Mouse (Mus musculus) kidney, adult 11 months (tissue): Measurements from ENCODE around the gene Crybb1.

Source experiments
- DNase-seq: peaks from one replicate; pipeline ENCODE4 v3.0.0; 2022

Gene Crybb1

DNA sequence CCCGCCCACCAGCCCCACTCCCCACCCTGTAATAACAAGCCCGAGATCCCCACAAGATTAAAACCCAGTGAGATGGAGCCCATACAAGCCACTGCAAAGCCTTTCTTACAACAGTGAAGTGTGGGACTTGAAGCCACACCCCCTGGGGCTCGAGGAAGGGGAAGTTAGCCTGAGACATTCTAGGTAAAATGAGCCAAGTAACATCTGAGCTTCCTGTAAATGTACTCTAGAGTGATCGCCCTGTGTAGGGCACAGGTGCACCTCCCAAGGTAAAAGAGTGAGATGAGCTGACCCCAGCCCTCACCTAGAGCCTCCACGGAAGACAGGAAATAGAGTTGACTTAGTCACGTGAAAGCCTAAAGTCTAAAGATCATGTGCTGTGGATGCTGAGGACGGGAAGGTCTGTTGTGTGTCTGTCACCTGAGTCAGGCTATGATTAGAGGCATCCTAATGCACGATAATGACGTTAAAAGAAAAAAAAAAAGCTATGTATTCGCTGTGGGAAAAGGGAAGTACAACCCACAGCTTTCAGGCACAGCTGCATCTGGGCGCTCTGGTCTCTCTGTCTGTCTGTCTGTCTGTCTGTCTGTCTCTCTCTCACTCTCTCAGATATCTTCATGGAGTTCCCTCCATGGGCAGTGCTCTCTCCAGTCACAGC, 31.5 kb downstream of the Crybb1 start:
- no peak for DNase-seq

DNA sequence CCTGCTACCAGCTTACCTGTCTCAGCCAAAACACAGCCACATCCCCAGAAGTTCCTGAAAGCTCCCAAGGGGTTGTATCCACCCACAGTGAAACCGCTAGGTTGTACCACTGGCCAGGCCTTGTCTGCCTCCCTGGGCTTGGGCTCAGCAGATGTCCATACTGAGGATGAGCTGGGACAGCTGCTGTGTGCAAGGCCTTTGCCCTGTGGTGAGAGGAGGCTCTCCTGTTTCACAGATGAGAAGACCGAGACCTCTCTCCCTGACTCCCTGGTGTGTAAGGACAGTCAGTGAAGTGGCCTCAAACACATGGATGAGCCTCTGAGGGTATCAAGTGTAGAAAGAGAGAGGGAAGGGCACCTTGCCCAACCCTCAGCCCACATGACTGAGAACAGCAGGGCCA, 32.0 kb downstream of the Crybb1 start:
- DNase-seq, result no peak

DNA sequence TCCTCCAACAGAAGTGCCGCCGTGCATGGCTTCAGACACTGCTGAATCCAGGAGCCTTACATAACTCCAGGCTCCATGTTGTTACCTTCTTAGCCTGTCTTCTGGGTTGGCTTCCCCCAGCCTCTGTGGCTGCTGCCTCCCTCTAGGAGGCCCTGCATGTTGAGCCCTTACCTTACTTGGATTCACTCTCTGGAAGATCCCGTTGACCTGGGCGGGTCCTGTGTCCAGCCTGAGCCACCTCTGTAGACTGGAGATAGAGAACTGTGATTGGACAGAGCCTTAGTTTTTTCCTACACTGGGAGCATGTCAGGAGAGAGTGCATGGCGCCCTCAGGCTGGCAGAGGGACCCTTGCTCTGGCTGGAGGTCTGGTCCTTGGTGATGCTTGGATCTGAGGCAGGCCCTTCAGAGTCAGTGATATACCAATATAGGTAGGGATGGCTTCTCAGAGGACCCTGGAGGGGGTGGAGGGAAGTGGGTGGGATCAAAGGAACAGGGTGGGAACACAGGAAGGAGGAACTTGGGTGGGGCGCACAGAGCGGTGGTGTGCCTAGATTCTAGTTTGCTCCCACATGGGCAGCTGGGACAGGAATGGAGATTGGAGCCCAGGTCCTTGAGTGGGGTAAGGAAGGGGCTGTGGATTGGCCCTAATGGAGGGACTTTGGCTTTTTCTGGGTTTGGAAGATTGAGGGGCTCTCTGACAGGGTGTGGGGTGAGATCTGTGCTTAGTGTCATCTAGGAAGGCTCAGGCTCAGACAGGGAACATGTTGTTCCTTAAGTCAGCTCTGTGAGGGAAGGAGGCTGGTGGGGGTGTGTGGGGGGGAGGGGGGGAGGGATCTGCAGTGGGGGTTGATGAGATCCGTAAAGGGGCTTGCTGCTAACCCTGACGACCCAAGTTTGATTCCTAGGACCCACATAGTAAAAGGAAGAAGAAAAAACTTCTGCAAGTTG, 32.9 kb downstream of the Crybb1 start:
- no peak for DNase-seq

DNA sequence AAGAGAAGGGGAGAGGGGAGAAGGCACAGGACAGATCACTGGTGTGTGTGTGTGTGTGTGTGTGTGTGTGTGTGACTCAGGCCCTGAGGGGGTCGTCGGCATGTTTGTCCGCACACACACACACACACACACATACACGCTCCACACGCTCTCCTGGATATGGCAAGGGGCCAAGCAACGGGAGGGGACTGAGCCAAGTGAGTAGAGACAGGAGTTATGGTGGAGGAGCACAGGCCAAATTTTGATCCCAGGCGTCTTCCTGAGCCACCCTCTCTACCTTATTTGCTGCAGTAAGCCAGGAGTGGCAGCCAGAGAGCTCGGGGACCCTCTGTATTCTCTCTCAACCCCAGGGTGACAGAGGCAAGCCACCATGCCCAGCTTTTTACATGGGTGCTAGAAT, 33.6 kb downstream of the Crybb1 start:
- DNase-seq, result no peak

DNA sequence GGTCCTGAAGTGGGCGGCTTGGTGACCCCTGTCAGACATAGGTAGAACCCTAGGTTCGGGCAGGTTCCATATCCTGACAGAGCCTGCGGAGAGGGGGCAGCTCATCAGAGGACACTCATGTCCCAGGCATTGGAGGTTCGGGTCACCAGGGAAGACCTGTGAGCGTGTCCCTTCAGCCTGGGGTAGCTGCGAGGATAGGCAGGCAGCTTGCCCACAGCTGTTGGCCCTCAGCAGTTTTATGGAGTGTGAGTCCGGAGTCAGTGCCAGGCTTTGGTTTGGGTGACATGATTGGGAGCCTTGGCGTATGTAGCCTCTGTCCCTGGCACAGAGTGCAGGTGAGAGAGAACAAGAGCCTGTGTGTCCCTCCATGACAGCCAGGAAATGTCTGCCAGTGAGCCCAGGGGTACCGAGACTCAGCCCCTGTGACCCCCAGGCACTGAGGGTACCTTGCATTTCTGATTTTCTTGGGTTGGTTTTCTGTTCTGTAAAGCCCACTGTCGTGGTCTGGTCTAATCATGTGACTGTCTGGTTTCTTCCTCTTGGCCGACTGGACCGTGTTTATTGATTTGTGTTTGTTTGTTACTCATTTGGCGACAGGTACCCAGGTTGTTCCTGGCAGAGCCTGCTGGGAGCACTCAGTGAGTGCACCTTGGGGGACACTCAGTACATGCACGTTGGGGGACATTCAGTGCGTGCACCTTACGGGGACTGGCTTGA, 34.4 kb downstream of the Crybb1 start:
- DNase-seq, result no peak

DNA sequence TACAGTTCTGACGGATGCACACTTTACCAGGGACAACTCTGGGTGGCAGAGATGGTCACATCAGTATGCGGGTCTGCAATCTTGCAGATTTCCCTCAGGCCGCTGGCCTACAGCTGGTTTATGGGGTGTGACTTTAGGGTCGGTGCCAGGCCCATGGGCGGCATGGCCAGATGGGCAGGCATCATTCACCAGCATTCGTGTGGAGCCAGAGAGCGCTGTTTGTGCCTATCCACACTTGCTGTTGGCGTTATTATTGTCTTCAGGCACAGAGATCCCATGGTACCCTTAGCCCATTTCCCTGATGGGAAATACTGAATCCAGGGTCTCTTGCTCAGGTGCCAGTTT, 34.9 kb downstream of the Crybb1 start:
- DNase-seq, result no peak

DNA sequence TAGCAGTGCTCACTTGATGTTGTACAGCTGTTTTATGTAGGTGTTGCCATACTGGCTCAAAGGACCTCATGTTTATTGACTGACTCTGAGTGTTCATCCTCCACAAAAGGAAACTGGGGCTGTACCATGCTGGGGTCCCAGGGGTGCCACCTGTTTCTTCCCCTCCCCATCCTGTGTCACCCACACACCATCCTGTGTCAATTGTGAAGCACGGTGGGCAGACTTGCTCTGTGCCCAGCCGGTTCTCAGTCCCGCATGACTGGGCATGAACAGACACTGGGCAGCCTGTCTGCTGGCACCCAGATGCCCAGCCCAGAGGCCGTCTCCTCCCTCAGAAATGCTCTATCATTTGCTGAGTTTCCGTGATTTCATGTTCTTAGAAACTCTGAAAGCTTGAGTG, 36.3 kb downstream of the Crybb1 start:
- DNase-seq, result no peak

DNA sequence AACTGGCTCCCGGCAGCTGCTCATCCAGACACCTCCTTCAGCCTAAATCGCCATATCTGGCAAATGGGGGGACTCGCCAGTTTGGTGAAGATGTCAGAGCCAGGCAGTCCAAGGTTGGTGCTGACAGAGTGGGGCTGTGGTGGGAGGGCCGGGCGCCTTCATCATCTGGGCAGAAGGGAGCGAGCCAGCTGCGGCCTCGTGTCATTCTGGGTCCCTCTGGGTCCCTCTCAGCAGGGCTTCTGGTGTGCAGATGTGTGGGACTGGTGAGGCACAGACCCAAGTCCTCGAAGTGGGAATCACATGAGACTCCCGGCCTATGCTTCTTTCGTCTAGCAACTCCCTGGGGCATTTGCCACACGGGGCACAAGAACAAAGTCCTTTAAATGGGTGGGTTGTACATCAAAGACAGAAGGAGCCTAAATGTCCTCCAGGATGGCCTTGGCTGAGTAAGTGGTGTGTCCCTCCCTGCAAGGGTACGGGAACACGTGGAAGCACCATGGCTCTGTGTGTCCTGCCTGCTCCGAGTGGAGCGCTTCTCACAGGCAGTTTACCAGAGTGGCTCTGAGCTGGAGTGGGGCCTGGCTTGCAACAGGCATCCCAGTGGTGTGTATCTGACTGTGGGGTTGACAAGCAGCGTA, 36.8 kb downstream of the Crybb1 start:
- DNase-seq, result no peak

DNA sequence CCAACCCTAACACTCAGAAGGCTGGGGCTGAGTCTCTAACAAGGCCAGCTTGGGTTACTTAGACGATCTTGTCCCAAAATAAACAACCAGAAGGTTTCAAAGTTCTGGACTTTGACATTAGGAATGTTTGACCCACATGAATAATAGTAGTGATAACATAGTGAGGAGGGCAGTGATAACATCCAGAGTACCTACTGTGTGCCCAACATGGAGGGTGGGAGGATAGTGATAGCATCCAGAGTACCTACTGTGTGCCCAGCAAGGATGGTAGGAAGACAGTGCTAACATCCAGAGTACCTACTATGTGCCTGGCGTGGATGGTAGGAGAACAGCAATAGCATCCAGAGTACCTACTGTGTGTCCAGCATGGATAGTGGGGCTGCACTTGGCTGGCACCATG, 38.2 kb downstream of the Crybb1 start:
- DNase-seq, result no peak

DNA sequence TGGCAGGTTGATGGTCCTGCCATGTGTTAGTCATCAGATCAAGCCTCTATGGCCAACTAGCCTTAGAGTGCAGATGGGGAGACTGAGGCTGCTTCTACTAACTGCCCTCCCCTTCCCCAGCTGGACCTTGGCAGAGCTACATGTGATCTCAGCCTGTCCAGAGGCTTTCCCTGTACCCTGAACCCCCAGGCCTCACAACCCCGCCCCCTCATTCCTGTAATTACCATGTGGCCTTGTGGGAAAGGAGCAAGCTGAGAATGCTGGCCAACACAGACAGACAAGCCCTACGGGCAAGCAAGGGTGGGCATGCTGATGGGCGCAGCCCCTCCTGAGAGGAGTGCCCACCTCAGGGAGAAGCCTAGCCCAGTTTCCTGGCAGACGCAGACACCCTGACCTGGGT, 39.1 kb downstream of the Crybb1 start:
- DNase-seq, result no peak

DNA sequence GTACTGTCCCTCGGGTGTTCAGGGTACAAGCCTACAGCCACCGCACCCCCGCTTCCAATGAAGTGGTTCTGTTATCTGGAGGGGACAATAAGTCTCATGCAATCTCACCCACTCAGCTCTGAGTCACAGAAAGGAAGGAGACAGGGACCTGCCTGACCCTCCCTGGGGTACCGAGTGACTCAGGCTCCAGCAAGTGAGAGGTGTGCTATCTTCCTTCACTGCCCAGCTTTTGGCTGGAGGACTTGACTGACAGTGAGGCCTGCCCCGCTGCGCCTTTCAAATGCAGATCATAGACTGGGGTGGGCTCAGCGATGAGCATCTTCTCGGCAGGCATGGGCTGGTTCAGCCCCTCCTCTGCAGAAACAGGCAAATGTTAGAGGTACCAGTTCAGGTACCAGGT, 39.5 kb downstream of the Crybb1 start:
- DNase-seq, result no peak

DNA sequence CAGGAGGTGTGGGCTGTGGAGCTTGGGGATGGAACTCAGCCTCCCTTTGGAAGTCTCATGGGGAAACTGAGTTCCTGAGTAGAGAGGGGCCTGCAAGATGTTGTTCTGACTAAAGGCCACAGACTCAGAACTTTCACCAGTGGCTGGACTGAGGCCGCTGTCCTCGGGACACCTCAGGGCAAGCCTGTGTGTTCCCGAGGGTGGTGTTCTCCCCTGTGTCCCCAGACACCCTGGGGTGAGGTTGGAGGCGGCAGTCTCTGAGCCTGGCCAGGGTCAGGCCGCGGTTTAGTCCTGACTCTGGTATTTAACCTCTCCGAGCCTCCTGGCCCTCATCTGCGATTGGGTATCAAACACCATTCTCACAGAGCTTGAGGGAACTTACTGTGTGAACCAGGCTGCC, 39.9 kb downstream of the Crybb1 start:
- no peak for DNase-seq

DNA sequence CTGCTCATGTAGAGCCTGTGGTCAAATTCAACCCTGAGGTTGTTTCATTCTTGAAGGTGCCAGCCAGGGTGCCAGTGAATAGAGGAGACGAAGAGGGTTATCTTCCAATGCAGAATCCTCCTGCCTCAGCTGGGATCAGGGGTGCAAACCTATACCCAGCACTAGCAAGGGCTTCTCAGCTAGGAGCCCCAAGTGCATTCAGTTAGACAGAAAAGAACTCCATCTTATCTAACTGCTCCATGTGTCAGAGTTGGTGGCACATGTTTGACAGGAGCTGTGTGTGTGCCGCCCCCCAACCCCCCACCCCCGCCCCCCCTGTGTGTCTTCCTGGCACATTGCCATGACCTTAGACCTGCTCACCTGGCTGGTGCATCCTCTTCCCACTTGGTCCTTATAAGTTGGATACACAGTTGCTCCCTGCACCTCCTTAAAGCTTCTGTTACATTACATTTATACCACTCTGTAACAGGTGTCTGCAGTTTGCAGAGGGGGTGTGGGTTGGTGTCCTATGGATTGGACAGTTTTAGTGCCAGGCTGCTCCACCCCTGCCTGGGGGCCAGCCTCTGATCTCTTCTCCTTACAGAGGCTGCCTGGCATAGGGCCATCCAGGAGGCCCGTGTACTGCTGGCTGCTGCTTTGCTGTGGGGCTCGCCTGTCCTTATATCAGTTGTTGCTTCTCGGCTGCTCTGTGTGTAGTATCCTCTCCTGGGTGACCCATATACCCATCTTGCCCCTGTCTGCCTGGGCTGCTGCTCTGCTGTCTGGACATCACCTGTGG, 41.0 kb downstream of the Crybb1 start:
- no peak for DNase-seq

DNA sequence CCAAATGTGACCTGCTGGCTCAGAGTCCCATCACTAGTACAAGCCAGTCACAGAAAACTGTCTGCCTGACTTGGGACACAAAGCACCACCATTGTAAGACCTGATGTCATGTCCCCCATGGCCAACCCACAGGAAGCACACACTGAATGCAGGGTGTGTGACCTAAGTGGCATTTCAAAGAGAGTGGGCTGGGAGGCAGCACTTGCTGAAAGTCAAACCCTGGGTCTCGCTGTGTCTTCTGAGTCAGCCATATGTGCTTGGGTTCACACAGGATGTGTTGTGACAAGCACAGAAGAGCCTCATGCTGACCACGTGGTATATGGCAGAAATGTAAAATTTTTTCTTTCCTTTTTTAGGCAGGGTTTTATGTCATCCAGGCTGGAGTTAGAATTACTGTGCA, 41.6 kb downstream of the Crybb1 start:
- no peak for DNase-seq

DNA sequence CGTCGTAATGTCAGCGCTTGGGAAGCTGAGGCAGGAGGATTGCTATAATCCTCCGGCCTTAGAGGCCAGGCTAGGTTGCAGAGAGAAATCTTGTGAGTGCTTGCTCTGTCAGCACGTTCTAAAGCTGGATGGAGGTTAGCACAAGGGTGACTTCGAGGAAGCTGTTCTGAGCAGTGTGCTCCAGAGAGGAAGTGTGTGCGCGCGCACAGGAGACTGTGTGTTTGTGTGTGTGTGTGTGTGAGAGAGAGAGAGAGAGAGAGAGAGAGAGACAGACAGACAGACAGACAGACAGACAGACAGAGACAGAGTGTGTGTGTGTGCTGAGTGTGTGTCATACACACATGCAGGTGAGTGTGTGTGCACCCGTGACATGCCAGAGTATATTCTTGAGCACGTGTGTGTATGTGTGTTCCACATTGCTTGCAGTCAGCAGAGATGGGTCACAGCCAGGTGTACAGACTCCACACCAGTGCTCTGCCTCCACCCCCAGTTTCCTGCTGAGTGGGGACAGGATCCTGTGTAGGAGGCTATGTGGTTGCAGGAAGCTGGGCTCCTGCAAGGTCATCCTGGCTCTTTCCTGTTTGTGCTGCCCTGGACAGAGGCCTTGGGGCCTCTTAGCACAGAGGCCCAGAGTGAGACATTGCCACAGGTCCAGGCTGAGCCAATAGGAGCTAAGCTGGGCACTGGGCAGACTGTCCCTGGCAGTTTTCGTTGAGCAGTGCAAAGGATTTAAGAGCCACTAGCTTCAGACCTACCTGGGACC, 42.8 kb downstream of the Crybb1 start:
- peak; percentile 74 for DNase-seq

DNA sequence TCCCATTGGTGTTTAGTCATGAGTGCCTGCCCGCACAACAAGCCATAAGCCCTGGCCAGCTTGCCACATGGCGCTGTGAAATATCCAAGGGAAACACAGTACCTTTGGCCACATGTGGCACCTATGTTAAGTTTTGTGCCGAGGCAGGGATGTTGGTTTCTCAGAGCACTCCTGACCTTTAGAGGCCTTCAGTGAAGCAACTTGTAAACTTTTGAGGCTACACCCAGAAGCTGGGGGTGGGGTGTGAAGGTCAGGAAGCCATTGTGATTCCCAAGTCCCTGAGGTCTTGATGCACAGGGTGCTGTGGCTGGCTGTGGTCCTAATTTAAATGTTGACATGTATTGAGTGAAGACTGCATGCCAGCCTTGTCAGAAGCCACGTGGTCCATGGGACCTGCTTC, 43.8 kb downstream of the Crybb1 start:
- no peak for DNase-seq

DNA sequence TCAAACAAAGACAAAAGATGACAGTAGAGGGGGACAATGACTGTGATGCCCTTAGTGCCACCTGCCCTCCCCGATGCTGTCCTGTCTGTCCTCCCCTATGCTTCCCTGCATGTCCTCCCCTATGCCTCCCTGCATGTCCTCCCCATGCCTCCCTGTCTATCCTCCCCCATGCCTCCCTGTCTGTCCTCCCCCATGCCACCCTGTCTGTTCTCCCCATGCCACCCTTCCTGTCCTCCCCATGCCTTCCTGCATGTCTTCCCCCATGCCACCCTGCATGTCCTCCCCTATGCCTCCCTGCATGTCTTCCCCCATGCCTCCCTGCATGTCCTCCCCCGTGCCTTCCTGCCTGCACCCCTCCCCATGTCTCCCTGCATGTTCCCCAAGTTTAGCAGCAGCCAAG, 44.5 kb downstream of the Crybb1 start:
- DNase-seq, result no peak

DNA sequence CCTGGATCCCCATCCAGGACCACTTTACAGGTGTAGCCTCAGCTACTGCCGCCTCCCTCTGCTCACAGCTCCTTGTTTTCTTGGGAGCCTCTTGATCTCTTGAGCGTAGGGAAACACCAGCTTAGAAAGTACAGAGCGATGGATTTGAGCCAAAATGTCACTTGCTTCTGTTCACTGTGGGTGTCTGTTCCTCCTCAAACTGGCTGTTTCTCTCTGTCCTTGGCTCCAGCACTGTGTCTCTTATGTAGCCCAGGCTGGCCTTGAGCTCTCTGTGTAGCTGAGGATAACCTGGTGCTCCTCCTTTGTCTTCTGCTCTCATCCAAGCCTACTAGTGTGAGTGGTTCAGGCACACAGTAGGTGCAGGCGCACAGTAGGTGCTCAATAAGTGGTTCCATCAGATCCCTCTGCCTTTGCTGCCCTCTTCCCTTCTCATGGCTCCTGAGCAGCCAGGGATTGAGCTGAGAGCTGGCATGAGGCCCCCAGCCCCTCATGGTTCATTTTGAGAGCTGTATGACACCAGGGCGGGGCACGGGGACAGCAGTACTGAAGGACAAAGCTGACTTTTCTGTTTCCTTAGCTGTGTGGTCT, 45.2 kb downstream of the Crybb1 start:
- no peak for DNase-seq

DNA sequence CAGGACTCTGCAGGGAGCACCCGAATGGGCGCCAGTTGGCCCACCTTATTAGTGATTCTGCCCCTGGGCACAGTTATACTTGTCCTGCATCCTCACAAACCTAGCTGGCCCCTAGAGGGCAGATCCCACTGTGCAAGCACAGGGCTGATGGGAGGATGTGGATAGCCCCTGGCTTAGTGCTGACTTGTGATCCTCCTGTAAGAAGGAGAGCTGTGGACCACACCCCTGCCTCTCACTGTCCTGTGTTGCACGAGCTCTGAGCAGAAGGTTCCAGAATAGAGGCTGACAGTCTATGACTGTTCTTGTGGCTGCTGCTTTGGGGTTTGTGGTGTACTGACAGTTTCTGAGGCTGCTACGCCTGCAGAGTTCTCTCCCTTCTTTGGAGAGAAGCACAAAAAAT, 46.1 kb downstream of the Crybb1 start:
- DNase-seq, result no peak

DNA sequence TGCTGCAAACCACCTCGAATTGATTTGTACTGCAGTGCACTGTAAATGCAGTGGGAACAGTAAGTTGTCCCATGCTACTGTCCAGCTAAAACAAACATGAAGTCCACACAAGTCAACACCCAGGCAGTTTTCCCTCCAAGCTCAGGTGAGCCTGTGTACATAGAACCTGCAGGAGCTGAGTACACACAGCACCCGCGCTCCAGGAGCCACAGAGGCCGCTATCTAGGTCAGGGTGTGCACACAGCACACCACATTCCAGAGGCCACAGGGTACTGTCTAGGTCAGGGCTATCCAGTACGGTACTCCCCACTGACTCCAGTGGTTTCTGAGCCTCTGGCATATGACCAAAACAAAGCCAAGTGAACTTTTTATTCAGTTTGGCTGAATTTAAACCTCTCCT, 46.7 kb downstream of the Crybb1 start:
- DNase-seq, result no peak

DNA sequence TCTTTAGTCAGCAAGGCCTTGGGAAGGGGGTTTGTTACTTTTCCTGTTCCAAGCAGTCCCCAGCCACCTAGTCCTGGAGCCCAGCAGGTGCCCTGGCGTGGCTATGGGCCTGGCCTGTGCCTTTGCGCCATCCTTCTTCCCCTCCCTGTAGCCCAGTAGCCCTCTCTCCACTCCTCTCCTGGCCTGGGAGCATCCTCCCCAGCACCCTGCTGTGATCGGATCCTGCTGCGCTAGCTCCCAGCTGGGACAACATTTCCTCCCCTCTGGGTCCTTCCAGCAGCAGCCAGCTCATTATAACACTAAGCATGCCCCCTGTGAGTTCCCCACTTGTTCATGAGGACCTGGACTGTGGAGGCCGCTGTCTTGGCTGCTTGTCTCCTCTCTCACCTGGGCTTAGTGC, 50.2 kb downstream of the Crybb1 start:
- no peak for DNase-seq
